Mouse (Mus musculus) ES-Bruce4 (cell line): ENCODE results near the gene Mrfap1. TPM values are rescaled to one million over a fixed set of nuclear protein-coding genes. Genes with fewer than 3 reads are reported as not detected.

Source experiments
- H3K27ac ChIP-seq: 2 replicates; pipeline ENCODE4 v1.5.1; 2012; ENCODE audit warnings: low read length, inconsistent platforms; ENCODE audit not compliant: insufficient read depth
- H3K27me3 ChIP-seq: 2 replicates; pipeline ENCODE4 v1.6.1; 2012; ENCODE audit warnings: mild to moderate bottlenecking, low read length, inconsistent platforms; ENCODE audit not compliant: control insufficient read depth, poor library complexity, insufficient read depth, severe bottlenecking
- H3K36me3 ChIP-seq: 2 replicates; pipeline ENCODE4 v1.6.1; 2012; ENCODE audit warnings: inconsistent platforms, mild to moderate bottlenecking, low read length, moderate library complexity; ENCODE audit not compliant: control insufficient read depth, poor library complexity, insufficient read depth, severe bottlenecking
- H3K4me1 ChIP-seq: one replicate; pipeline ENCODE4 v1.8.1; 2011; ENCODE audit warnings: low read length; ENCODE audit not compliant: control insufficient read depth, insufficient read depth
- H3K4me3 ChIP-seq: 2 replicates; pipeline ENCODE4 v1.5.1; 2011; ENCODE audit warnings: low read depth, mild to moderate bottlenecking, low read length
- H3K9ac ChIP-seq: 2 replicates; pipeline ENCODE4 v1.6.1; 2012; ENCODE audit warnings: low read depth, mild to moderate bottlenecking, inconsistent platforms; ENCODE audit not compliant: poor library complexity, severe bottlenecking
- H3K9me3 ChIP-seq: replicated peaks from 2 replicates; pipeline ENCODE4 v1.6.1; 2012; ENCODE audit warnings: mild to moderate bottlenecking, low read length, inconsistent platforms; ENCODE audit not compliant: control insufficient read depth, poor library complexity, insufficient read depth, severe bottlenecking
- CTCF ChIP-seq: IDR thresholded peaks from one replicate; pipeline ENCODE4 v1.8.1; 2011; ENCODE audit warnings: low read depth, low read length
- EP300 ChIP-seq: IDR thresholded peaks from 2 replicates; pipeline ENCODE4 v1.6.1; 2011; ENCODE audit warnings: low read depth, low read length; ENCODE audit not compliant: insufficient read depth
- POLR2A ChIP-seq: IDR thresholded peaks from one replicate; pipeline ENCODE4 v1.8.1; 2011; ENCODE audit warnings: low read length; ENCODE audit not compliant: insufficient read depth
- polyA plus RNA-seq: library from polyadenylated mRNA; stranded (reverse); fragments of >200 nt; gene quantifications from 2 replicates; pipeline ENCODE4 v1.2.4, GENCODE M21; 2011; ENCODE audit warnings: low read depth; ENCODE audit not compliant: missing spikeins, insufficient read depth, insufficient read length

The Mrfap1 gene
- polyA plus RNA-seq, 1 experiment: 312 TPM

DNA sequence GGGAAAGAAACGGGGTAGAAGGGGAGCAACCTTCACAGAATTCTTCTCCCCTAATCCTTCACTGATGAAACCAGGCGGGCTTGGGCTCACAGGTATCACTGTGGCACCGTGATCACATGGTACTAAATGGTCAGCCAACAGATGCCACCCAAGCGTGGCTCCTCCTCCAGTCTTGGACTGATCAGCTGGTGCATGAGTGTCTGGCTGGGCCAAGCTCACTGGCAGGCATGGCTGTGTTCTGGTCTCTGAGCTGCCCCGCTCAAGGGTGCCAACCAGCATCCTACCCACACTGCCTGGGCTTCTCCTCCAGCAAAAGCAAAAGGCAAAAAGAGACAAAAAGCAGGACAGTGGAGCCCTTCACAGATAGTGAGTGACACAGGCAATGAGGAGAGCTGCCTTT lies 23.2 kb upstream of the Mrfap1 start:
- Histone ChIP-seq H3K4me1 (no peaks in the 10 kb centered on the region), H3K36me3 (no peaks in the 10 kb centered on the region)
- TF ChIP-seq CTCF (no peak), POLR2A (no peak), EP300 (no peak)

DNA sequence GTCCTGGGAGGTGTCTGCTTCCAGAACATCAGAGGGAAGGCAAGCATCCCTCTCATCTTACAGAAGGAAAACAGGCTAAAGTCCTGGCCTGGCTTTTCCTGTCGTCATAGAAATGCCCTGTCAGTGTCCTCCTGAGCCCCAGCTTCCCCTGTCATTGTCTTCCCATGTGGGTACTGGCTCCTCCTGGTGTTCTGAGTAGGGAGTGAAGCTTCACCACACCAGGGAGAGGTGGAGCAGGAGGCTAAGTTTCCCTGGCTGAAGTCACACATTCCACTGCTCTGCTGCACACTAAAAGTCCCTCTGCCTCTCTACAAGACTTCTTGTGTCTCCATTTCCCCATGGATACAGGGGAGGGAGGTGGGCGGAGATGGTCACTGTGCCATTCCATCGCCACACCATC lies 21.2 kb upstream of the Mrfap1 start:
- TF ChIP-seq CTCF (peak; percentile 36), EP300 (no peak)
- no peaks in the 10 kb centered on the region for H3K27me3 ChIP-seq
- H3K4me1 ChIP-seq: no peaks in the 10 kb centered on the region
- no peaks in the 10 kb centered on the region for H3K36me3 ChIP-seq
- H3K4me3 ChIP-seq: no peak overlapping the region
- H3K9ac ChIP-seq: no peak overlapping the region
- H3K9me3 ChIP-seq: no peaks in the 10 kb centered on the region
- no peak overlapping the region for H3K27ac ChIP-seq

More for the DNA sequence above, 23.2 kb upstream of the Mrfap1 start:
- H3K9me3 ChIP-seq: no peaks in the 10 kb centered on the region
- no peak overlapping the region for H3K27ac ChIP-seq
- H3K27me3 ChIP-seq: no peaks in the 10 kb centered on the region
- H3K4me3 ChIP-seq: no peak overlapping the region
- H3K9ac ChIP-seq: no peak overlapping the region

DNA sequence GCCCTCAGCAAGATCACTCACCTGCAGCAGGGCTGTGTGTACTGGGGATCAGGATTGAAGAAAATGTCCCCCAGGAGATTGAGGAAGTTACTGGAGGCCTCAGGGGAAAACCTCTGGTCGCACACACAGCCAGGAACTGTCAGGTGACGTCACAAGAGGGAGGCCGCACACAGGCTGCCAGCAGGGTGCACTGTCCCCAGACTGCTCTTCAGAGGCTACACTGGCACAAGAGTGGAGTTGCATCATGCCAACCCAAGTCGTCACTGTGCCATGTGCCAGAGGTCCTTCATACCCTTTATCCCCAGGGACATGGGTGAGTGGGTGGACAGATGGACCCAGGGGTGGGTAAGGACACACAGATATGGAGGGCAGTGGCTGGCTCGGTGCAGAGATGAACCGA lies 18.0 kb upstream of the Mrfap1 start:
- H3K9ac ChIP-seq: no peak overlapping the region
- no peak overlapping the region for H3K27ac ChIP-seq
- H3K4me3 ChIP-seq: peak overlapping the region; percentile 42
- peaks cover 2% of the 10 kb centered on the region for H3K4me1 ChIP-seq
- TF ChIP-seq POLR2A: no peak
- no peak for TF ChIP-seq EP300
- TF ChIP-seq CTCF: peak; percentile 51
- H3K27me3 ChIP-seq: no peaks in the 10 kb centered on the region
- H3K9me3 ChIP-seq: no peaks in the 10 kb centered on the region
- H3K36me3 ChIP-seq: no peaks in the 10 kb centered on the region

DNA sequence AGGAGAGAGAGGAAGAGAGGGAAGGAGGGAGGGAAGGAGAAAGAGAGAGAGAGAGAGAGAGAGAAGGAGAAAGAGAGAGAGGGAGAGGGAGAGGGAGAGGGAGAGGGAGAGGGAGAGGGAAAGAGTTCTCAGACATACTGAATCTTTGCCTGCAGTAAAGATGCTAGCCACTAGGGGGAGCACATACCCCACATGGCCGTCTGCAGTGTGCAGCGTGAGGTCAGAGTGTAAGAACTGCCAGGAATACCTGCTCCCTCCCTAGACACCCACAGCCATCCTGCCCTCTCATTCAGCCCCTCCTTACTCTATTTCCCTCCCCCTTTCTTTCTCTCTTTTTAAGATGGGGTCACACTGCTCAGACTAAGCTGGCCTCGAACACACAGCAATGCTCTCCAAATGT lies 14.8 kb upstream of the Mrfap1 start:
- TF ChIP-seq CTCF (peak; percentile 96), EP300 (no peak)
- H3K9me3 ChIP-seq: no peaks in the 10 kb centered on the region
- H3K27me3 ChIP-seq: no peaks in the 10 kb centered on the region
- H3K9ac ChIP-seq: no peak overlapping the region
- no peaks in the 10 kb centered on the region for H3K36me3 ChIP-seq
- no peak overlapping the region for H3K4me3 ChIP-seq
- H3K27ac ChIP-seq: no peak overlapping the region
- H3K4me1 ChIP-seq: peaks cover 5% of the 10 kb centered on the region

DNA sequence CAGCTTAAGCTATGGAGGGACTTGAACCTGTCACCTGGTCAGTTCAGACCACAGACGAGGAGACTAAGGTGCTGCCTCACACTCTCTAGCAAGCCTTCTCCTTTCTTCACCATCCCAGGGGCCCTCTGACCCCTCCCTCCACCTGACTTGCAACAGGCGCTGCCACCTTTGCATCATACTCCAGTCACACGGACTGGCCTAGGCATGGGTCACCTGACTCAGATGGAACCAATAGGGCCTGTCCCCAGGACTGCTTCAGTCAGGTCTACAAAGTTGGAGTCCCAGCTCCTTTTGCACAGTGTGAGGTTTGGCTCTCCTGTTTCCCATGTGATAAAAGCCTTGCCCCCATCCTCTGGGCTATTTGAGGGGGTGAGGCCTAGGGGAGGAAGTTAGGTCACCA lies 14.1 kb upstream of the Mrfap1 start:
- Histone ChIP-seq H3K36me3 (no peaks in the 10 kb centered on the region), H3K9me3 (no peaks in the 10 kb centered on the region), H3K9ac (no peak overlapping the region), H3K27ac (no peak overlapping the region), H3K4me3 (no peak overlapping the region), H3K27me3 (no peaks in the 10 kb centered on the region), H3K4me1 (peaks cover 5% of the 10 kb centered on the region)
- TF ChIP-seq CTCF (no peak), EP300 (0 out of 2 replicates have a peak, but pooled peaks have one; percentile 18), POLR2A (peak; percentile 42)

DNA sequence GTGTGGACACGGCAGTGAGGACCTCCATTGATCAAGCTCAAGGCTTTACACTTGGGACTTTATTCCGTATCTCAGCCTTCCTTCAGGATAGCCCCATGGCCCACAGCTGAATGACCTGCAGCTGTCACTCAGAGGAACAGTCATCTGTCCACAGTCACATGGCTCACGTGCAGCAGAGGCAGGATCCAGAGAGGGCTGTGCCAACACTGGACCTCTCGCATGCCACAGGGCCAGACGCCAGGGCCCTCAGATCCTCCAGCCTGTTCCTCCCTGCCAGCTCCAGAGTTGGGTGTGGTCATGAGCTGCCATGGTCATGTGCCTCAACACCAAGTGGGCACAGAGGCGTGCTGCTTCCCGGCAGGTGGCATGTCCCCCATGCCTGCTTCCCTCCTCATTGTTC lies 12.6 kb upstream of the Mrfap1 start:
- Histone ChIP-seq H3K36me3 (no peaks in the 10 kb centered on the region), H3K9ac (no peak overlapping the region), H3K27ac (no peak overlapping the region), H3K27me3 (no peaks in the 10 kb centered on the region), H3K4me3 (no peak overlapping the region), H3K4me1 (peaks cover 5% of the 10 kb centered on the region), H3K9me3 (no peaks in the 10 kb centered on the region)
- TF ChIP-seq EP300: no peak
- TF ChIP-seq CTCF: no peak
- TF ChIP-seq POLR2A: no peak
